Mouse (Mus musculus): ENCODE data around the gene L1cam. TPM values are rescaled to one million over a fixed set of nuclear protein-coding genes. Genes with fewer than 3 reads are reported as not detected.

L1cam gene
- polyA plus RNA-seq, 1 experiment from 2014 or later, result 109 TPM

DNA sequence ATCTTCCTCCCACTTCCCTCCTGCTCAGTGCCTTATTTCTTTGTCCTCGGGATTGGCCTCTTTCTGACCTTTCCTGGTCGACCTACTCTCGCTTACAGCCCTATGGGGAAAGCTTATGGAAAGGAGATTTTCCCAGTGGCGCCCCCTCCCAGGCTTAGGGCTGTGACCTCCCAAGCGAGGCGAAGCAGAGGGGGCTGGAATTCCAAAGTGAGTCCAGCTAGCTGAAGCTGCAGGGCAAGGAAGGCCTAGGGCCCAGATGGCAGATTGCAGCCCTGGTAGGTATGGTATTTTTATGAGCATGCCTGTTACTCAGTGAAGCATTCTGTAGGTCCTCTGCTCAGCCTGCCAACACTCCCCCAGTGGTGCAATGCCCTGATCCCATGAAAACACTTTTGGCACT lies 14.4 kb downstream of the L1cam start:
- Histone ChIP-seq H3K9ac (ENCODE audit: low read depth, low read length) (peak overlapping the region; percentile 80; the same call in 1 of the 2 replicates), H3K27me3 (replicated peaks; ENCODE audit: control insufficient read depth, insufficient read depth, low read length) (no peaks in the 10 kb centered on the region), H3K9me3 (ENCODE audit: control insufficient read depth, low read length) (no peaks in the 10 kb centered on the region), H3K27ac (ENCODE audit: low read depth, low read length) (peak overlapping the region; percentile 77), H3K36me3 (ENCODE audit: control insufficient read depth, insufficient read depth, low read length) (no peaks in the 10 kb centered on the region), H3K4me3 (ENCODE audit: low read length) (peak overlapping the region; percentile 55), H3K4me2 (ENCODE audit: low read length) (peak overlapping the region; percentile 60), H3K4me1 (ENCODE audit: control insufficient read depth, insufficient read depth, low read depth, low read length) (peaks cover 6% of the 10 kb centered on the region; the same call in 1 of the 2 replicates)
- WGBS, result 14% methylated on average over 6 of the region's 6 CpGs
- peak; percentile 31 for ATAC-seq

GRCm38 (mm10) chrX:73881036-73881427 lies 14.9 kb downstream of the L1cam start:
- Histone ChIP-seq H3K4me3 (ENCODE audit: low read length) (peak overlapping the region; percentile 55), H3K4me2 (ENCODE audit: low read length) (peak overlapping the region; percentile 60), H3K9ac (ENCODE audit: low read depth, low read length) (peak overlapping the region; percentile 80), H3K36me3 (ENCODE audit: control insufficient read depth, insufficient read depth, low read length) (no peaks in the 10 kb centered on the region), H3K27ac (ENCODE audit: low read depth, low read length) (peak overlapping the region; percentile 77), H3K4me1 (ENCODE audit: control insufficient read depth, insufficient read depth, low read depth, low read length) (peaks cover 6% of the 10 kb centered on the region; the same call in 1 of the 2 replicates), H3K9me3 (ENCODE audit: control insufficient read depth, low read length) (no peaks in the 10 kb centered on the region), H3K27me3 (replicated peaks; ENCODE audit: control insufficient read depth, insufficient read depth, low read length) (no peaks in the 10 kb centered on the region)
- 20% methylated on average over 16 of the region's 16 CpGs for WGBS
- ATAC-seq, result peak; percentile 59

DNA sequence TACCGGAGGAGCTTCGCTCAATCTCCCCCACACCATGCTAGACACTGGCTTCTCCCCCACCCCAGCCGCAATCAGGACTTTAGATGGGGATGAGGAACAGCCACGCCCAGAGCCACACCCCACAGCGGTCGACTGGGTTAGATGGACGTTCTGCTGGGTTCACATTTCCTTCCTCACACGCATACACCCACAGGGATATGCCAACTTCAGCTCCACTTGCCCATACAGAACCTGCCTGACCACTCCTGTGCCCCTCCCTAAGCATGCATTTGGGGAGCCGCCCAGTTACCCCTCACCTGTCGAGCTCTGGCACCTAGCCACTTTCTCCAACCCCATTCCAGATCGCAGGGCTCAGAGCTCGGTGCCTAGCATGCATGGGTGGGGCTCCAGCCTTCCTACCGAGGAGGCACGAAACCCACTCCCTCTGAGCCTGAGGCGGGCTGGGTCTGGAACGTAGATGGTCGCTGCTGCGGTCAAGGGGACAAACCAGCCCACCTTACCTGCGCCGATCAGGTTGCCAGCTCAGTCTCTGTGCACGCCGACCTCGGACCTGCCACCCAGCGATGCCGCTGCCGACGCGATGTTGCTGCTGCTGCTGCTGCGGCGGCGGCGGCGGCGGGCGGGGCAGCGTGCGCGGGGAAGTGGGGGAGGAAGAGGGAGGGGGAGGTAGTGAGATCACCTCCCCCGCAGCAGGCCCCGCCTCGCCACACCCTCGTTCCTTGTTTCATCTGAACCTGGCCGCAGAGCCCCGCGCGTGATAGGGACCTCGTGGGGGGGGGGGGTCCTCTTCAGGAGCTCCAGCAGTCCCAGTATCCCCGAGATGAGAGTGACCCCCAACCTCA lies 15.5 kb downstream of the L1cam start:
- Histone ChIP-seq H3K36me3 (ENCODE audit: control insufficient read depth, insufficient read depth, low read length) (no peaks in the 10 kb centered on the region), H3K4me1 (ENCODE audit: control insufficient read depth, insufficient read depth, low read depth, low read length) (peaks cover 6% of the 10 kb centered on the region; the same call in 1 of the 2 replicates), H3K4me3 (ENCODE audit: low read length) (peak overlapping the region; percentile 55), H3K4me2 (ENCODE audit: low read length) (peak overlapping the region; percentile 60), H3K27me3 (replicated peaks; ENCODE audit: control insufficient read depth, insufficient read depth, low read length) (no peaks in the 10 kb centered on the region), H3K27ac (ENCODE audit: low read depth, low read length) (peak overlapping the region; percentile 77), H3K9me3 (ENCODE audit: control insufficient read depth, low read length) (no peaks in the 10 kb centered on the region), H3K9ac (ENCODE audit: low read depth, low read length) (peak overlapping the region; percentile 80)
- WGBS, result 18% methylated on average over 28 of the region's 48 CpGs
- peak; percentile 69 for ATAC-seq

DNA sequence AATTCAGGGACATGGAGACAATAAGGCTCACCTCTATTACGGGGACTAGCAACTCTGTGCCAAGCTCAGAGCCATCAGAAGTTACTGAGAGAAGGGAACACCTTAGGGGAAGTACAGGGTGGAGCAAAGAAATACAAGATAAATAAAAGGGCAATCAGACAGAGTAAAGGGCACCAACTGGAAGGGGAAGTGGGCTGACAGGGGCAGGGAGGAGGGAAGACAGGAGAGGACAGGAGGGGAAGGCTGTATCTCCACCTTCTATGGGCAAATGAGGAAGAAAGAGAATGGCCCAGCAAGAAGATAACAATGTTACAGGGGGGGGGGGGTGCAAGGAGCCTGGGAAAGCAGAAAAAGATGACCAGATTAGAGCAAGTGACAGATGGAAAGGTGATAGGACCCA lies 18.9 kb downstream of the L1cam start:
- no peaks in the 10 kb centered on the region for H3K27me3 ChIP-seq (replicated peaks; ENCODE audit: control insufficient read depth, insufficient read depth, low read length)
- ATAC-seq, result no peak
- 64% methylated on average over 1 of the region's 1 CpGs for WGBS
- peak overlapping the region; percentile 45 for H3K4me2 ChIP-seq (ENCODE audit: low read length)
- H3K27ac ChIP-seq (ENCODE audit: low read depth, low read length), result no peak overlapping the region
- H3K36me3 ChIP-seq (ENCODE audit: control insufficient read depth, insufficient read depth, low read length), result no peaks in the 10 kb centered on the region
- H3K4me3 ChIP-seq (ENCODE audit: low read length), result no peak overlapping the region
- H3K9me3 ChIP-seq (ENCODE audit: control insufficient read depth, low read length), result no peaks in the 10 kb centered on the region
- H3K4me1 ChIP-seq (ENCODE audit: control insufficient read depth, insufficient read depth, low read depth, low read length), result peaks cover 6% of the 10 kb centered on the region; the same call in 1 of the 2 replicates
- H3K9ac ChIP-seq (ENCODE audit: low read depth, low read length), result no peak overlapping the region

GRCm38 (mm10) chrX:73875881-73876280 lies 20.0 kb downstream of the L1cam start:
- H3K27ac ChIP-seq (ENCODE audit: low read depth, low read length), result no peak overlapping the region
- no peak overlapping the region for H3K4me3 ChIP-seq (ENCODE audit: low read length)
- H3K27me3 ChIP-seq (replicated peaks; ENCODE audit: control insufficient read depth, insufficient read depth, low read length), result no peaks in the 10 kb centered on the region
- no peaks in the 10 kb centered on the region for H3K36me3 ChIP-seq (ENCODE audit: control insufficient read depth, insufficient read depth, low read length)
- 70% methylated on average over 2 of the region's 2 CpGs for WGBS
- H3K4me1 ChIP-seq (ENCODE audit: control insufficient read depth, insufficient read depth, low read depth, low read length), result peaks cover 6% of the 10 kb centered on the region; the same call in 1 of the 2 replicates
- no peak for ATAC-seq
- H3K9me3 ChIP-seq (ENCODE audit: control insufficient read depth, low read length), result no peaks in the 10 kb centered on the region
- peak overlapping the region; percentile 45 for H3K4me2 ChIP-seq (ENCODE audit: low read length)
- no peak overlapping the region for H3K9ac ChIP-seq (ENCODE audit: low read depth, low read length)

DNA sequence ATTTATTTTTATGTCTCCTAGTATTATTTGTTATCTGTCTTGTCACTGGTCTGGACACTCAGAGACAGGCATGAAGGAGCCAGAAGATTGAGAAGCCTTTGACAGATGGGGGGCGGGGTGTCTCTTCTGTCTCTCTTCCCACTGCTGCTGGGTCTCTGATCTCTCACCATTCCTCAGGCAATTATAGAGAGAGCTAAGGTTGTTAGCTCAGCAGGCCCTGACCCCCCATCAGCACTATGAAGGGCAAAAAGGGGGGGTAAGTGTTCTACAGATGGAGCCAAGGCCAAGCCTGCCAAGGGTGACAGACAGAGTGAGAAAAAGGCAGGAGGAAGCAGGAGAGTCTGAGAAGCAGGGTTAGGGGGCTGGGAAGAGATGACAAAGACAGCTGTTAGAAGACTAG lies 23.9 kb downstream of the L1cam start:
- WGBS, result 40% methylated on average over 1 of the region's 1 CpGs
- Histone ChIP-seq H3K4me1 (ENCODE audit: control insufficient read depth, insufficient read depth, low read depth, low read length) (peaks cover 4% of the 10 kb centered on the region; the same call in 1 of the 2 replicates), H3K9ac (ENCODE audit: low read depth, low read length) (no peak overlapping the region), H3K36me3 (ENCODE audit: control insufficient read depth, insufficient read depth, low read length) (no peaks in the 10 kb centered on the region), H3K4me2 (ENCODE audit: low read length) (no peak overlapping the region), H3K27me3 (replicated peaks; ENCODE audit: control insufficient read depth, insufficient read depth, low read length) (no peaks in the 10 kb centered on the region), H3K9me3 (ENCODE audit: control insufficient read depth, low read length) (no peaks in the 10 kb centered on the region), H3K27ac (ENCODE audit: low read depth, low read length) (no peak overlapping the region), H3K4me3 (ENCODE audit: low read length) (no peak overlapping the region)
- ATAC-seq, result no peak

- Histone ChIP-seq H3K9me3 (ENCODE audit: control insufficient read depth, low read length) (no peaks in the 10 kb centered on the region), H3K4me3 (ENCODE audit: low read length) (no peak overlapping the region), H3K36me3 (ENCODE audit: control insufficient read depth, insufficient read depth, low read length) (no peaks in the 10 kb centered on the region), H3K4me2 (ENCODE audit: low read length) (no peak overlapping the region), H3K4me1 (ENCODE audit: control insufficient read depth, insufficient read depth, low read depth, low read length) (peaks cover under 1% of the 10 kb centered on the region; the same call in 1 of the 2 replicates), H3K27me3 (replicated peaks; ENCODE audit: control insufficient read depth, insufficient read depth, low read length) (no peaks in the 10 kb centered on the region), H3K9ac (ENCODE audit: low read depth, low read length) (no peak overlapping the region), H3K27ac (ENCODE audit: low read depth, low read length) (no peak overlapping the region)
- no peak for ATAC-seq
Measured at GRCm38 (mm10) chrX:73871474-73871873, 24.4 kb downstream of the L1cam start.

- H3K27me3 ChIP-seq (replicated peaks; ENCODE audit: control insufficient read depth, insufficient read depth, low read length), result no peaks in the 10 kb centered on the region
- no peak for ATAC-seq
- H3K4me1 ChIP-seq (ENCODE audit: control insufficient read depth, insufficient read depth, low read depth, low read length), result no peaks in the 10 kb centered on the region; the same call in 1 of the 2 replicates
- H3K27ac ChIP-seq (ENCODE audit: low read depth, low read length), result no peak overlapping the region
- H3K9ac ChIP-seq (ENCODE audit: low read depth, low read length), result no peak overlapping the region
- H3K36me3 ChIP-seq (ENCODE audit: control insufficient read depth, insufficient read depth, low read length), result peaks cover 4% of the 10 kb centered on the region; the same call in 1 of the 2 replicates
- 8% methylated on average over 5 of the region's 5 CpGs for WGBS
- no peak overlapping the region for H3K4me3 ChIP-seq (ENCODE audit: low read length)
- no peaks in the 10 kb centered on the region for H3K9me3 ChIP-seq (ENCODE audit: control insufficient read depth, low read length)
- no peak overlapping the region for H3K4me2 ChIP-seq (ENCODE audit: low read length)
Measured at GRCm38 (mm10) chrX:73869334-73869733, 26.6 kb downstream of the L1cam start.

DNA sequence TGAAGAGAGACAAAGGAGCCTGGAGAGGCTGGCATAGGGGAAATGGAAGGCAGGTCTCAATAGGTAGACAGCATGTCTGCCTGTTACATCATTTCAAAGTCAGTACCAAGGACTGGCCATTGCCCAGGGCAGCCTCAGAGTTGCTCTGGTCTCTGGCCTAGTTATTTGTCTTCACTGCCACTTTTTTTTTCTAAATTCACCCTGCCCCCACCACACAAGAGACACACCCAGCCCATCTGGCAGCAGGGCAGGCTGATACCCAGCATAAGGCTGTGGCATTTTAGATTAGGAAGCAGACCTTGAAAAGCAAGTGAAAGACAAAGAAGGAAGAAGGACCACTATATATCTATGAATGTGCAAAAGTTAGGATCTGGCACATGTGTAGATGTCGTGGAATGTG lies 28.1 kb downstream of the L1cam start:
- no peak for ATAC-seq
- 81% methylated on average over 1 of the region's 1 CpGs for WGBS
- Histone ChIP-seq H3K27ac (ENCODE audit: low read depth, low read length) (peak overlapping the region; percentile 52; the same call in 1 of the 2 replicates), H3K9ac (ENCODE audit: low read depth, low read length) (no peak overlapping the region), H3K27me3 (replicated peaks; ENCODE audit: control insufficient read depth, insufficient read depth, low read length) (no peaks in the 10 kb centered on the region), H3K9me3 (ENCODE audit: control insufficient read depth, low read length) (no peaks in the 10 kb centered on the region), H3K36me3 (ENCODE audit: control insufficient read depth, insufficient read depth, low read length) (peaks cover 7% of the 10 kb centered on the region), H3K4me2 (ENCODE audit: low read length) (no peak overlapping the region), H3K4me1 (ENCODE audit: control insufficient read depth, insufficient read depth, low read depth, low read length) (no peaks in the 10 kb centered on the region; the same call in 1 of the 2 replicates), H3K4me3 (ENCODE audit: low read length) (no peak overlapping the region)
